Mouse (Mus musculus) liver, embryonic 12.5 days (tissue): ENCODE measurements around the gene Gpank1. TPM values are rescaled to one million over a fixed set of nuclear protein-coding genes. Genes with fewer than 3 reads are reported as not detected.

ENCODE experiments used
- ATAC-seq: fragments of 200-750 bp; cut with Nextera tagmentation; 2 replicates; pipeline ENCODE4 v1.8.0; 2017; ENCODE audit warnings: moderate number of reproducible peaks, mild to moderate bottlenecking, moderate library complexity
- H3K27ac ChIP-seq: fragments of 300-500 bp; sonication (generic); 2 replicates; pipeline ENCODE4 v1.5.1; 2016; ENCODE audit warnings: mild to moderate bottlenecking
- H3K27me3 ChIP-seq: fragments of 300-500 bp; sonication (generic); replicated peaks from 2 replicates; pipeline ENCODE4 v1.6.1; 2016; ENCODE audit warnings: mild to moderate bottlenecking, moderate library complexity
- H3K36me3 ChIP-seq: fragments of 300-500 bp; sonication (generic); 2 replicates; pipeline ENCODE4 v1.6.1; 2016; ENCODE audit warnings: mild to moderate bottlenecking, moderate library complexity
- H3K4me1 ChIP-seq: fragments of 300-500 bp; sonication (generic); 2 replicates; pipeline ENCODE4 v1.6.1; 2016
- H3K4me2 ChIP-seq: fragments of 300-500 bp; sonication (generic); 2 replicates; pipeline ENCODE4 v1.6.1; 2016; ENCODE audit warnings: mild to moderate bottlenecking, moderate library complexity
- H3K4me3 ChIP-seq: fragments of 300-500 bp; sonication (generic); 2 replicates; pipeline ENCODE4 v1.5.1; 2016; ENCODE audit warnings: mild to moderate bottlenecking, moderate library complexity
- H3K9ac ChIP-seq: fragments of 300-500 bp; sonication (generic); 2 replicates; pipeline ENCODE4 v1.6.1; 2016; ENCODE audit warnings: mild to moderate bottlenecking, moderate library complexity
- H3K9me3 ChIP-seq: fragments of 300-500 bp; sonication (generic); replicated peaks from 2 replicates; pipeline ENCODE4 v1.6.1; 2016; ENCODE audit warnings: mild to moderate bottlenecking, moderate library complexity
- WGBS: fragments of 180-500 bp; shearing (Covaris S2); methylation state at CpG from one replicate; pipeline ENCODE4 v1.1.7; 2016; ENCODE audit not compliant: insufficient replicate concordance; 5-methylcytosine and 5-hydroxymethylcytosine counted together
- polyA plus RNA-seq: library from polyadenylated mRNA; unstranded; fragments of >200 nt; fragmentation: Nextera tagmentation; extraction: Ambion mirVana; gene quantifications from 2 replicates; pipeline ENCODE4 v1.2.1, GENCODE M21; 2016

Gpank1 gene
- polyA plus RNA-seq, 1 experiment from 2014 or later: 19.6 TPM

DNA sequence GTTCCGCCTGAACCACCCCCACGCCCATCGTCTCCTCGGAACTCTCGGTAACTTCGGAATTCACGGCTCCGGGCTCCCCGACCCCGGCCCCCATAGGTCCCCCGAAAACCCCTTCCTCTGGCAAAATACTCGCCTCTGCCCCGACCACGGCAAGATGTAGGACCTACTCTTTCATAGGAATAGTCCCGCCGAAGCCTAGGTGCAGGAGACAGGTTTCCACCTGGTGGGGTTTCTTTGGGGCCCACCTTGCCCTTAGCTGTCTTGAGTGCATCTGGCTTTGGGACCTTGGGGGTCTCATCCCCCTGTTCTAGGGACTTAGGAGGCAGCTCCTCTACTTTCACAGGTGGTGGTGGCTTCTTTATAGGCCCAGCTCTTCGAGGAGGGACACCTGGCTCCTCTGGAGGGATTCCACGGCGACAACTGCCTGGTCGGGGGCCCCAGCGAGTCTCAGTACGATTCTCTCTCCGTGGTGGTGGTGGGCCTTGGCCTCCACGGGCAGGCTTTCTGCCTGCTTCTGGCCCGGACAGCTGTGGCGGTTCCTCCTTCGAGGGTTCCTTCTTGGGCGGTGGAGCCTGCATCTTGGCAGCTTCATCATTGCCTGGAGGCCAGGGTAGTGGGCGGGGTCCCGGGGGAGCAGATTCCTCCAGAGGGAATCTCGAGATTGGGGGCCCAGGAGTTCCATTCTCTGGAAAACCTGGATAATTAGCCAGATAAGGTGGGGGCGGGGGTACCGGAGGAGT is 35.4 kb downstream of the Gpank1 start:
- no peaks in the 10 kb centered on the region for H3K9me3 ChIP-seq
- no peak overlapping the region for H3K9ac ChIP-seq
- H3K36me3 ChIP-seq: peaks cover 100% of the 10 kb centered on the region
- no peak overlapping the region for H3K27ac ChIP-seq
- no peak overlapping the region for H3K4me3 ChIP-seq
- H3K27me3 ChIP-seq: no peaks in the 10 kb centered on the region
- H3K4me2 ChIP-seq: no peak overlapping the region
- H3K4me1 ChIP-seq: peaks cover 6% of the 10 kb centered on the region; the same call in 1 of the 2 replicates
- WGBS: 86% methylated on average over 33 of the region's 33 CpGs
- ATAC-seq: no peak

DNA sequence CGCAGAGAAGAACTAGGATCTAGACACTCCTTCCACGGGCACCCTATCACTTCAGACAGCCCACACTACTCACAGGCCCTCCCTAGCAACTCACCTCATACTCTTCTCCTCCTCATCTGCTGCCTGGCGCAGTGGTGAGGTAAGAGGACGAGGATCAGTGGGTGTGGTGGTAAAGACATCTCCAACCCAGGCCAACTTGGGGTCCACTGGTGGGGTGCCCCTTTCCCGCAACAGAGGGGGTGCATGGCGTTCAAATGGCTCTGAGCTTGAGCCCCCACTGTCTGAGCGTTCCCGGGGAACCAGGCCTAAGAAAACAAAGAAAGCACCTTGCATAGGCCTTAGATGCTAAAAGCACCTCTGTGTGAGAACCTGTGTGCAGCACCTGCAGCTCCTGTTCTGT is 36.0 kb downstream of the Gpank1 start:
- 86% methylated on average over 8 of the region's 8 CpGs for WGBS
- no peak overlapping the region for H3K4me3 ChIP-seq
- H3K27me3 ChIP-seq: no peaks in the 10 kb centered on the region
- no peak overlapping the region for H3K4me2 ChIP-seq
- H3K4me1 ChIP-seq: peaks cover 12% of the 10 kb centered on the region
- no peak for ATAC-seq
- no peak overlapping the region for H3K9ac ChIP-seq
- H3K36me3 ChIP-seq: peaks cover 100% of the 10 kb centered on the region
- no peaks in the 10 kb centered on the region for H3K9me3 ChIP-seq
- no peak overlapping the region for H3K27ac ChIP-seq

DNA sequence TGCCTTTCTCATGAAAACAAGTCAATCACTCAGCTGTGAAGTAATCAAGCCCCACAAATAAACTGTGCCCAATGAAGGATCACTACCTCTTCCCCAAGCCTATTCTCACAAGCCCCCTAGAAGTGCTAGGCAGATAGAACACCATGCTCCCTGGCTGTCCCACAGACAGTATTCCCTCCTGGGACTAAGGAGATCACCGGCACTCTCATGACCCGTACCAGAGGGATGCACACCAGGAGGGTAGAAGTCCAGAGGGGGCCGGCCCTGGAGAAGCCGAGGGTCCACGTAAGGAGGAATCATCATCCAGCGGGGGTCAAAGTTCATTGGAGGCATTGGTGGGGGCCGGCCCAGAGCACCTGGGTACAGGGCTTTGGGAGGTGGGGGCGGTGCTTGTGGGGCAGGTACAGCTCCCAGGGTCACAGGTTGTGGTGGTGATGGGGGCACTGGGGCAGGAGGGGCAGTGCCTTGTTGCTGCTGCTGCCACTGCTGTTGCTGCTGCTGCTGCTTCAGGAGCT is 36.5 kb downstream of the Gpank1 start:
- H3K36me3 ChIP-seq: peaks cover 100% of the 10 kb centered on the region
- no peak for ATAC-seq
- peaks cover 17% of the 10 kb centered on the region for H3K4me1 ChIP-seq

GRCm38 (mm10) chr17:35158850-35159593 is 37.8 kb downstream of the Gpank1 start:
- no peak overlapping the region for H3K4me3 ChIP-seq
- no peak overlapping the region for H3K4me2 ChIP-seq
- H3K27me3 ChIP-seq: no peaks in the 10 kb centered on the region
- no peaks in the 10 kb centered on the region for H3K9me3 ChIP-seq
- H3K27ac ChIP-seq: no peak overlapping the region
- 84% methylated on average over 16 of the region's 16 CpGs for WGBS
- no peak overlapping the region for H3K9ac ChIP-seq
- peaks cover 89% of the 10 kb centered on the region for H3K36me3 ChIP-seq
- no peak for ATAC-seq
- peaks cover 30% of the 10 kb centered on the region for H3K4me1 ChIP-seq

More for the DNA sequence above, 36.5 kb downstream of the Gpank1 start:
- H3K4me2 ChIP-seq: no peak overlapping the region
- no peak overlapping the region for H3K9ac ChIP-seq
- 85% methylated on average over 8 of the region's 8 CpGs for WGBS
- no peak overlapping the region for H3K4me3 ChIP-seq
- no peak overlapping the region for H3K27ac ChIP-seq
- no peaks in the 10 kb centered on the region for H3K27me3 ChIP-seq
- no peaks in the 10 kb centered on the region for H3K9me3 ChIP-seq

- Histone ChIP-seq H3K9ac (no peak overlapping the region), H3K4me2 (no peak overlapping the region), H3K27ac (no peak overlapping the region), H3K27me3 (no peaks in the 10 kb centered on the region), H3K36me3 (peaks cover 83% of the 10 kb centered on the region), H3K4me3 (no peak overlapping the region), H3K9me3 (no peaks in the 10 kb centered on the region), H3K4me1 (peaks cover 30% of the 10 kb centered on the region)
- no peak for ATAC-seq
- 80% methylated on average over 7 of the region's 7 CpGs for WGBS
Observed at GRCm38 (mm10) chr17:35159638-35160037, 38.4 kb downstream of the Gpank1 start.

DNA sequence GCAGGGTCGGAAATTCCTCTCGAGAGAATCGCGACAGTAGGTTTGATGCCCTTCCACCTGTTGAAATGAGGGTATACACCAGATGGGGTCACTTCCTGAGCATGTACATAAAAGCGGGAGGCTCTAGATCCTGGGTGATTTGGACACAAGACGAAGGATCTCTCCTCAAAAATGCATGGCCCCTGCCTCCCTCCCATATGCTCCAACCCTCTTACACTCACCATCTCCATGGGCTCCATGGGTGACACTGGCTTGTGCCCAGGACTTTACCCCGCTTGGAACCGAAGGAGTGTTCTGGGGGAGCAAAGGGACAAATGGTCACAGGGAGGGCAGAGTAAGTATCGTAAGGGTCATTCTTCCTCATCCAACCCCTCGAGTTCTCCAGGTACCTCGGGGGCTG is 40.2 kb downstream of the Gpank1 start:
- H3K36me3 ChIP-seq: peaks cover 65% of the 10 kb centered on the region
- 0 out of 2 replicates have a peak overlapping the region, but pooled peaks have one; percentile 15 for H3K9ac ChIP-seq
- peaks cover 39% of the 10 kb centered on the region for H3K4me1 ChIP-seq
- no peaks in the 10 kb centered on the region for H3K27me3 ChIP-seq
- no peak overlapping the region for H3K27ac ChIP-seq
- no peak for ATAC-seq
- H3K9me3 ChIP-seq: no peaks in the 10 kb centered on the region
- 86% methylated on average over 11 of the region's 11 CpGs for WGBS
- no peak overlapping the region for H3K4me2 ChIP-seq
- H3K4me3 ChIP-seq: no peak overlapping the region

- 0 out of 2 replicates have a peak overlapping the region, but pooled peaks have one; percentile 3 for H3K4me3 ChIP-seq
- H3K9ac ChIP-seq: peak overlapping the region; percentile 99; the same call in 1 of the 2 replicates
- no peak overlapping the region for H3K27ac ChIP-seq
- H3K27me3 ChIP-seq: no peaks in the 10 kb centered on the region
- no peak for ATAC-seq
- H3K36me3 ChIP-seq: peaks cover 58% of the 10 kb centered on the region
- peaks cover 39% of the 10 kb centered on the region for H3K4me1 ChIP-seq
- no peaks in the 10 kb centered on the region for H3K9me3 ChIP-seq
- 80% methylated on average over 14 of the region's 14 CpGs for WGBS
- peak overlapping the region; percentile 78 for H3K4me2 ChIP-seq
Observed at GRCm38 (mm10) chr17:35162121-35162520, 40.9 kb downstream of the Gpank1 start.

DNA sequence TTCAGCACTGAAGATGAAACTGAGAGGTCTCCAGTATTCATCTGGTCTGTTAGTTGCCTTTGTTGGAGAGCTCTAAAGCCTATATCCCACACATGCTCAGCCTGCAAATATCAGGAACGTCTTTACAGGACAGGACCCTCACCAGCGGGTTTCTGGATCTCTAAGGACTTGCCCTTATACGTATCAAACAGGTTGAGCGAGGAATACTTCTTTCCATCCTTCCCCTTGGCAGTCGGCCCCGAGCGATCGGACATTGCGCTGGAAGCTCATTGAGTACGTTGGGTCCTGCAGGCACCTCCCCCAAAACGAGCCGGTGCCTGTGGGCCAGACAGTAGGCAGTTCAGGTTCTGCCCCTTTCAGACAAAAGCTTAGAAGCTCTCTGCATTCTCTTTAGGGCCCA is 41.5 kb downstream of the Gpank1 start:
- Histone ChIP-seq H3K36me3 (peaks cover 52% of the 10 kb centered on the region), H3K27me3 (no peaks in the 10 kb centered on the region), H3K4me1 (peaks cover 39% of the 10 kb centered on the region), H3K4me3 (peak overlapping the region; percentile 96), H3K27ac (no peak overlapping the region; the same call in 1 of the 2 replicates), H3K9ac (peak overlapping the region; percentile 99), H3K9me3 (no peaks in the 10 kb centered on the region), H3K4me2 (peak overlapping the region; percentile 78)
- no peak for ATAC-seq
- 64% methylated on average over 12 of the region's 12 CpGs for WGBS

DNA sequence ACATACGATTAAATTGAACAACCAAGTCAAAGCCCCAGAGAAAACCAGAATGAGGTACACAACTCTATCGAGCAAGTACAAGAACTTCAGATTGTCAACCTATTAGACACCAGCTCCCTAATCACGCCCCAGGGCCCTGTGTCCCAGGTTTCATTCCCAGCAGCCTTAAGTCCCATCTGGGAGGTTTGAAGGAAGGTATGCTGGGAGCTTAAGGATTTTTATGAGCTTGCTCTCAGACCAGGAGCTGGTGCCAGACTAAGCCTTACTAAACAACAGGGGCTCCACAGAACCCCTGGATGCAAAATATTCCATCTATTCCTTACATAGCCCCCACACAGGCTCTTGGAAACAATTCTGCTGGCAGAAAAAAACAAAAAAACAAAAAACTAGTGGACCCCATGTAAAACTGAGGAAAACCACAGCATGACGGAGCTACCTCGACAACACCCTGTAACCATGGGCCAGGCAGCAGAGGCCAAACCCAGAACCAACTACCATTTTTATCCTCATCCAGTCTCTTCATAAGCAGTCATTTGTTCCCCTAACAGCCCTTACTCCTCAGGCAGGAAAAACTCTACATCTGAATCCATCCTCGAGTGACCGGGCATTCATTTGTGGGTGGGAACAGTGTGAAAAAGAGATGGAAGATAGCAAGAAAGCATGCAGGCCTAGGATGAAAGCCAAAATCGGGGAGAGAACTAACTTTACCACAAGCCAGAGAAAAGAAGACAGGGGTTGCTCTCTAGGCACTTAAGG is 42.2 kb downstream of the Gpank1 start:
- H3K27ac ChIP-seq: peak overlapping the region; percentile 95
- H3K4me2 ChIP-seq: peak overlapping the region; percentile 78
- H3K9ac ChIP-seq: peak overlapping the region; percentile 99
- no peak for ATAC-seq
- H3K4me1 ChIP-seq: peaks cover 39% of the 10 kb centered on the region
- H3K4me3 ChIP-seq: peak overlapping the region; percentile 96
- WGBS: 15% methylated on average over 8 of the region's 8 CpGs
- no peaks in the 10 kb centered on the region for H3K27me3 ChIP-seq
- no peaks in the 10 kb centered on the region for H3K9me3 ChIP-seq
- peaks cover 44% of the 10 kb centered on the region for H3K36me3 ChIP-seq

DNA sequence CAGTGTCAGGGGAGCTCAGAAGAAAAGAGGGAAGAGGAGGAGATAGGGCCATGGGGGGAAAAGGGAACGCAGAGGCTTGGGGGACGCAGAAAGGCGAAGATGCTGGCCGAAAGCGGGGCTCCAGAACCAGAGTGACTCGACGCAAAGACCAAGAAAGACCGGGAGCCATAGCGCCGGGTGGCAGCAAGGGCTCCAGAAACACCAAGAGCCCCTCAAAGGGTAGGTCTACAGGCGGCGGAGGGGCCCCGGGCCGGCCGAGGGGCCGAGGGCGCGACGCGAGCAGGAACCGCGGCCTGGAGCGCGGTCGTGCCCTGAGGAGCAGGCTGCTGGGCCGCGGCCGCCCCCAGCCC is 42.9 kb downstream of the Gpank1 start:
- Histone ChIP-seq H3K4me1 (peaks cover 39% of the 10 kb centered on the region), H3K9ac (peak overlapping the region; percentile 99), H3K36me3 (peaks cover 37% of the 10 kb centered on the region), H3K4me2 (peak overlapping the region; percentile 78), H3K9me3 (no peaks in the 10 kb centered on the region), H3K27me3 (no peaks in the 10 kb centered on the region), H3K4me3 (peak overlapping the region; percentile 96), H3K27ac (peak overlapping the region; percentile 95)
- no peak for ATAC-seq
- WGBS: 1% methylated on average over 28 of the region's 28 CpGs

- WGBS: under 1% methylated on average over 89 of the region's 89 CpGs
- Histone ChIP-seq H3K4me2 (peak within 1 kb of the TSS; percentile 78), H3K36me3 (peaks cover 31% of the 10 kb centered on the region), H3K9me3 (no peaks in the 10 kb centered on the region), H3K27ac (peak within 1 kb of the TSS; percentile 95), H3K9ac (peak within 1 kb of the TSS; percentile 99), H3K4me3 (peak within 1 kb of the TSS; percentile 96), H3K27me3 (no peaks in the 10 kb centered on the region), H3K4me1 (peaks cover 39% of the 10 kb centered on the region)
- ATAC-seq: peak; percentile 96
Observed at GRCm38 (mm10) chr17:35164568-35165450, 43.6 kb downstream of the Gpank1 start, which contains the start of gene Prrc2a. Gene Prrc2a (minus strand): TSS chr17:35164897.
